Mouse (Mus musculus) MEL (cell line): ENCODE results near the gene Asap3.

Experiments used
- CTCF ChIP-seq, 3 experiments: IDR thresholded peaks in 2 of 3; conservative IDR thresholded peaks in 1 of 3; 2 replicates each; pipeline ENCODE4 v1.5.1; 2011 to 2012; ENCODE audit warnings: low read length in 3 of 3, low read depth in 2 of 3, mild to moderate bottlenecking in 2 of 3, improper control_type of control experiment in 1 of 3, inconsistent platforms in 1 of 3, mixed read lengths in 1 of 3, moderate library complexity in 1 of 3; ENCODE audit not compliant: control insufficient read depth in 1 of 3, insufficient read depth in 1 of 3, poor library complexity in 1 of 3, severe bottlenecking in 1 of 3
- ELF1 ChIP-seq: IDR thresholded peaks from 2 replicates; pipeline ENCODE4 v1.6.1; 2014; ENCODE audit warnings: low read depth, mild to moderate bottlenecking, inconsistent platforms, low read length, improper control_type of control experiment, moderate library complexity
- EP300 ChIP-seq, 2 experiments: IDR thresholded peaks; 2 replicates each; pipeline ENCODE4 v1.6.1; 2011; ENCODE audit warnings: improper control_type of control experiment in 2 of 2, low read length in 2 of 2, low read depth in 1 of 2, mild to moderate bottlenecking in 1 of 2
- ETS1 ChIP-seq: IDR thresholded peaks from 2 replicates; pipeline ENCODE4 v1.6.1; 2012; ENCODE audit warnings: low read depth, mild to moderate bottlenecking, inconsistent platforms, low read length, improper control_type of control experiment, moderate library complexity
- JUND ChIP-seq: IDR thresholded peaks from 2 replicates; pipeline ENCODE4 v1.6.1; 2011; ENCODE audit warnings: low read depth, mild to moderate bottlenecking, improper control_type of control experiment, low read length
- MAZ ChIP-seq: IDR thresholded peaks from 2 replicates; pipeline ENCODE4 v1.6.1; 2012; ENCODE audit warnings: low read depth, mild to moderate bottlenecking, inconsistent platforms, low read length, improper control_type of control experiment
- POLR2A ChIP-seq, 2 experiments: IDR thresholded peaks; 2 replicates each; pipeline ENCODE4 v1.6.1; 2011 to 2012; ENCODE audit warnings: low read length in 2 of 2, mild to moderate bottlenecking in 2 of 2, control low read depth in 1 of 2, improper control_type of control experiment in 1 of 2, low read depth in 1 of 2, moderate library complexity in 1 of 2; ENCODE audit not compliant: control insufficient read depth in 1 of 2, insufficient read depth in 1 of 2, poor library complexity in 1 of 2
- SIN3A ChIP-seq: IDR thresholded peaks from 2 replicates; pipeline ENCODE4 v1.6.1; 2012; ENCODE audit warnings: low read length, improper control_type of control experiment, inconsistent platforms
- TAL1 ChIP-seq: IDR thresholded peaks from 2 replicates; pipeline ENCODE4 v1.6.1; 2012; ENCODE audit warnings: mild to moderate bottlenecking, inconsistent platforms, low read length, moderate library complexity, mixed read lengths
- USF1 ChIP-seq: IDR thresholded peaks from 2 replicates; pipeline ENCODE4 v1.6.1; 2014; ENCODE audit warnings: low read depth, mild to moderate bottlenecking, inconsistent platforms, low read length, improper control_type of control experiment, moderate library complexity
- ZKSCAN1 ChIP-seq: IDR thresholded peaks from 2 replicates; pipeline ENCODE4 v1.6.1; 2012; ENCODE audit warnings: low read depth, mild to moderate bottlenecking, inconsistent platforms, low read length, improper control_type of control experiment, moderate library complexity

DNA sequence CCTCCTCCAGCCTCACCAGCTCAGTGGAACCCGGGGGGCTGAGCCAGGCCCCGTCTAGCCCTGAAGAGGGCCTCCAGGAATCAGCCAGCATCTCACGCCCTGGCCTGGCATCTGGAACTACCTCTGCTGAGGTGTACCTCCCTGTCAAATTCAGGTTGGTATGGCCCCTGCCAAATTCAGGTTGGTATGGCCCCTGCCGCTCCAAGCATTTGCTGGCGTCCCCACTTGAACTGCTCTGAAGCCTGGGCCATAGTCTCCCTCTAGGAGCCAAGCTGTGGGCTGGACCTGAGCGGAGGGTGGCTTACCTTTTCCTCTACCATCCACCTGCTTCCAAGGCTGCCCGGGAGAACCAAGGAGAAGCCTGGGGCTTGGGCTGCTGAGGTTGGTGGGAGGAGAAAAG is 36.6 kb downstream of the Asap3 start:
- no peak for TF ChIP-seq TAL1
- TF ChIP-seq CTCF (IDR thresholded peaks at IDR 0.05 in 2 of 3, conservative IDR thresholded peaks at IDR 0.05 in 1 of 3; ENCODE audit: control insufficient read depth in 1 of 3, insufficient read depth in 1 of 3, low read depth in 2 of 3, low read length in 3 of 3, poor library complexity in 1 of 3, severe bottlenecking in 1 of 3), result no peak
- no peak for TF ChIP-seq EP300 (IDR thresholded peaks at IDR 0.05; ENCODE audit: low read depth in 1 of 2, low read length in 2 of 2)
- no peak for TF ChIP-seq POLR2A (IDR thresholded peaks at IDR 0.05; ENCODE audit: control insufficient read depth in 1 of 2, insufficient read depth in 1 of 2, low read depth in 1 of 2, low read length in 2 of 2, poor library complexity in 1 of 2)
- TF ChIP-seq ETS1, result no peak
- no peak for TF ChIP-seq JUND
- TF ChIP-seq USF1, result no peak
- TF ChIP-seq SIN3A, result no peak
- no peak for TF ChIP-seq ELF1
- TF ChIP-seq MAZ, result no peak
- TF ChIP-seq ZKSCAN1, result no peak
